Mouse (Mus musculus) liver, embryonic 16.5 days (tissue): ENCODE results near the gene Grhl3. TPM values are rescaled to one million over a fixed set of nuclear protein-coding genes. Genes with fewer than 3 reads are reported as not detected.

Source experiments
- ATAC-seq: fragments of 200-750 bp; cut with Nextera tagmentation; 2 replicates; pipeline ENCODE4 v1.8.0; 2017; ENCODE audit warnings: low read depth, mild to moderate bottlenecking, moderate number of reproducible peaks, moderate library complexity
- H3K27ac ChIP-seq: fragments of 300-500 bp; sonication (generic); 2 replicates; pipeline ENCODE4 v1.5.1; 2014; ENCODE audit warnings: mild to moderate bottlenecking, low read length
- H3K27me3 ChIP-seq: fragments of 300-500 bp; sonication (generic); 2 replicates; pipeline ENCODE4 v1.6.1; 2014; ENCODE audit warnings: low read depth, low read length, mixed read lengths; ENCODE audit not compliant: control insufficient read depth, insufficient read depth
- H3K36me3 ChIP-seq: fragments of 300-500 bp; sonication (generic); 2 replicates; pipeline ENCODE4 v1.6.1; 2014; ENCODE audit warnings: mild to moderate bottlenecking; ENCODE audit not compliant: control insufficient read depth, insufficient read depth
- H3K4me1 ChIP-seq: fragments of 300-500 bp; sonication (generic); 2 replicates; pipeline ENCODE4 v1.6.1; 2014; ENCODE audit warnings: low read depth, low read length, mixed read lengths; ENCODE audit not compliant: control insufficient read depth
- H3K4me2 ChIP-seq: fragments of 300-500 bp; sonication (generic); 2 replicates; pipeline ENCODE4 v1.6.1; 2014; ENCODE audit warnings: low read depth, low read length, mixed read lengths
- H3K4me3 ChIP-seq: fragments of 300-500 bp; sonication (generic); 2 replicates; pipeline ENCODE4 v1.5.1; 2014; ENCODE audit warnings: low read depth, mild to moderate bottlenecking, low read length
- H3K9ac ChIP-seq: fragments of 300-500 bp; sonication (generic); 2 replicates; pipeline ENCODE4 v1.6.1; 2014; ENCODE audit warnings: low read depth, low read length
- H3K9me3 ChIP-seq: fragments of 300-500 bp; sonication (generic); replicated peaks from 2 replicates; pipeline ENCODE4 v1.6.1; 2016; ENCODE audit warnings: low read length; ENCODE audit not compliant: control insufficient read depth
- WGBS: fragments of 180-500 bp; shearing (Covaris S2); extraction: QIAGEN DNeasy Blood & Tissue Kit; methylation state at CpG from one replicate; pipeline ENCODE4 v1.1.7; 2014; ENCODE audit not compliant: insufficient replicate concordance; 5-methylcytosine and 5-hydroxymethylcytosine counted together
- polyA plus RNA-seq: library from polyadenylated mRNA; unstranded; fragments of >200 nt; fragmentation: Nextera tagmentation; extraction: Ambion mirVana; gene quantifications from 2 replicates; pipeline ENCODE4 v1.2.1, GENCODE M21; 2015

The Grhl3 gene
- polyA plus RNA-seq, 1 experiment from 2014 or later: 0.61 TPM

DNA sequence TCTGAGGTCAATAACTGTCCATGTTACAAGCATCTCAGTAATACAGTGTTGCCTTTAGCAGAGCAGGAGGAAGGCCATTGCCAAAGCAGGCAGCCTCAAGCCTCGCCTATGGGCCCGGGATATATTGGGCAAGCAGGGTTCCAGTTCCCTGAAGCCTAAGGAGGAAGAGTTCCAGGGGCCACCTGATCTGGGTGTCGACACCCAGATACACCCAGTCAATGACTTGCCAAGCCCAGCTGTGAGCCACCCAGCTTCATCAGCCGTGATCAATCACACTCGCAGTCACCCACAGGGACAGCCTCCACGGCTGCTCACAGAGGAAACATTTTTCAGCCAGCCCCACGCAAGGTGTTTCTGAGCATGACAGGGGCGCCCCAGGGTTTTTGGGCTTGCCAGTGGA lies 5.9 kb downstream of the Grhl3 start:
- Histone ChIP-seq H3K36me3 (no peaks in the 10 kb centered on the region), H3K27ac (no peak overlapping the region), H3K4me2 (no peak overlapping the region), H3K4me3 (no peak overlapping the region), H3K9ac (no peak overlapping the region), H3K4me1 (no peaks in the 10 kb centered on the region; the same call in 1 of the 2 replicates), H3K9me3 (no peaks in the 10 kb centered on the region), H3K27me3 (peaks cover 49% of the 10 kb centered on the region)
- 36% methylated on average over 8 of the region's 8 CpGs for WGBS
- ATAC-seq: no peak

DNA sequence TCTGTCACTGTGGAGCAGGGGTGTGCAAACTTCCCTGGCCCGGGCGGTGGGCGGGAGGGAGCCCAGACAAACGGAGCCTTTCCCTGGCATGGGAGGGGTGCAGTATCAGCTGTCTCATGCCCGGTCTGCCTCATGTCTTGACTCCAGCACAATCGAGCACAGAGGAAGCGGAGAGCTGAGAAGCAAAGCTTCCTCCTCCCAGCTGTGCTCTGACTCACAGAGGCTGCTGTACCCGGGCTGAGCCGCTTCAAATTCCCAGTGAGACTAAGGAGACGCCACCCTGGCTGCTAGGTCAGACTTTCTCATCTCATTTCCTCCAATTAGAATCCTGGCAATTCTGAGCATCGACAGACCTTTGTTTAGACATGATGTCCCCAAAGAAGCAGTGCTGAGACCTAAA lies 6.4 kb downstream of the Grhl3 start:
- WGBS: 28% methylated on average over 11 of the region's 11 CpGs
- no peak for ATAC-seq
- Histone ChIP-seq H3K4me3 (no peak overlapping the region), H3K9ac (no peak overlapping the region), H3K4me2 (no peak overlapping the region), H3K27me3 (peaks cover 44% of the 10 kb centered on the region), H3K9me3 (no peaks in the 10 kb centered on the region), H3K4me1 (no peaks in the 10 kb centered on the region; the same call in 1 of the 2 replicates), H3K27ac (no peak overlapping the region), H3K36me3 (no peaks in the 10 kb centered on the region)

DNA sequence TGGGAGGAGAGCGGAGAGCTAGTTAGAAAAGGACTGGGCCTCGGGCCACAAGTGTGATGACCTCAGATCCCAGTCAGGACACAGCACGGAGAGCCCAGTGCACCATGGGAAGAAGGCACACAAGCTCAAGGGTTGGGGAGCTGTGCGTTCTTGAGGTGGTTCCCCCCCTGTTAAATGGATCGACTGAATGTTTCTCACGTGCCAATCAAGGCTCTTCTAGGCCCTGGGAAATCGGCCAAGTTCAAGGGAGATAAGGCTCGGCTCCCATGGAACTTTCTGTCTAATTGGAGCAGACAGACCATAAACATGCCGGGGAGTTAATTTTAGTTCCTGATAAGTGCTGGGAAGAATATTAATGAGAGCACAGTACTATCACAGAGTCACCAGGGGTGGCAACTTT lies 8.0 kb downstream of the Grhl3 start:
- no peaks in the 10 kb centered on the region for H3K9me3 ChIP-seq
- WGBS: 37% methylated on average over 9 of the region's 9 CpGs
- H3K27me3 ChIP-seq: peaks cover 28% of the 10 kb centered on the region
- no peak overlapping the region for H3K4me2 ChIP-seq
- no peak overlapping the region for H3K4me3 ChIP-seq
- peak; percentile 13; the same call in 1 of the 2 replicates for ATAC-seq
- H3K4me1 ChIP-seq: no peaks in the 10 kb centered on the region; the same call in 1 of the 2 replicates
- no peak overlapping the region for H3K9ac ChIP-seq
- no peak overlapping the region for H3K27ac ChIP-seq
- no peaks in the 10 kb centered on the region for H3K36me3 ChIP-seq

DNA sequence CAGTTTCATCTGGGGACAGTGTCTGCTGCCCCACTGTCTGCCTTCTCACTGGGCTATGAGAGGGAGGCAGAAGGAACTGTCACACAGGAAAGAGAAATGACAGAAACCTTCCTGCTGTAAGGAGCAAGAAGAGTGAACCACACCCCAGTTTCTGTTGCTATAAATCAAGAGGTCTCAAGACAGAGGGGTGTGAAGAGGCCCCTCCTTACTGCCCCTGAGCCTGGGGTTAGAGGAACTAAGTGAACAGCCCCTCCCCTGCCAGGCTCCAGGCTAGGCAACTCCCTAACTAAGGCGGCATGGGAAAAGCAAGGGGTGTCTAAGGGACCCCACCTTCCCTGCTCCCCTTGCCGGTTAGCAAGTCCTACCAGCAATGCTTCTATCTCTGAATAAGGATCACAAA lies 9.6 kb downstream of the Grhl3 start:
- H3K9me3 ChIP-seq: no peaks in the 10 kb centered on the region
- no peak overlapping the region for H3K27ac ChIP-seq
- no peak overlapping the region for H3K9ac ChIP-seq
- 10% methylated on average over 2 of the region's 2 CpGs for WGBS
- H3K4me3 ChIP-seq: no peak overlapping the region
- no peaks in the 10 kb centered on the region for H3K4me1 ChIP-seq
- H3K36me3 ChIP-seq: no peaks in the 10 kb centered on the region
- no peak overlapping the region for H3K4me2 ChIP-seq
- ATAC-seq: no peak
- H3K27me3 ChIP-seq: peaks cover 12% of the 10 kb centered on the region

DNA sequence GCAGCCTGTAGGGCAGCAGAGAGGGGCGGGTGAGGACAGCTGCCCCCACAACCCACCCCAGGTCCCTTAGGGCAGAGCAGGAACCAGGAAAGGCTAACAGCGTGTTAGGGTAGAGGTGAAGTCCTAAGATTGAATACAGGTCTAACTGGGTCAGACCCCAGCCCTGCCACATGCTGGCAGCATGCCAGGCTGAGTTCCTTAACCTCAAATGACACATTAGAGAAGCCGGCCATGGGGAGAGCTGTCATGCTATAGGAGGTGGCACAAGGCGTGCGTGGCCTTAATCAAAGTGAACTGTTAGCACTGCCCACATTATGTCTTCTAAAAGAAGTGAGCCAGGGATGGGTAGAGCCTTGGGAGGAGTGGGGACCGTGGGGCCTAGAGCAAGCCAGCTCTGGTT lies 24.1 kb downstream of the Grhl3 start:
- H3K36me3 ChIP-seq: no peaks in the 10 kb centered on the region
- no peaks in the 10 kb centered on the region for H3K27me3 ChIP-seq
- H3K27ac ChIP-seq: no peak overlapping the region
- no peaks in the 10 kb centered on the region for H3K4me1 ChIP-seq
- ATAC-seq: no peak
- no peak overlapping the region for H3K4me3 ChIP-seq
- H3K9me3 ChIP-seq: no peaks in the 10 kb centered on the region
- 59% methylated on average over 6 of the region's 6 CpGs for WGBS
- no peak overlapping the region for H3K9ac ChIP-seq
- no peak overlapping the region for H3K4me2 ChIP-seq

DNA sequence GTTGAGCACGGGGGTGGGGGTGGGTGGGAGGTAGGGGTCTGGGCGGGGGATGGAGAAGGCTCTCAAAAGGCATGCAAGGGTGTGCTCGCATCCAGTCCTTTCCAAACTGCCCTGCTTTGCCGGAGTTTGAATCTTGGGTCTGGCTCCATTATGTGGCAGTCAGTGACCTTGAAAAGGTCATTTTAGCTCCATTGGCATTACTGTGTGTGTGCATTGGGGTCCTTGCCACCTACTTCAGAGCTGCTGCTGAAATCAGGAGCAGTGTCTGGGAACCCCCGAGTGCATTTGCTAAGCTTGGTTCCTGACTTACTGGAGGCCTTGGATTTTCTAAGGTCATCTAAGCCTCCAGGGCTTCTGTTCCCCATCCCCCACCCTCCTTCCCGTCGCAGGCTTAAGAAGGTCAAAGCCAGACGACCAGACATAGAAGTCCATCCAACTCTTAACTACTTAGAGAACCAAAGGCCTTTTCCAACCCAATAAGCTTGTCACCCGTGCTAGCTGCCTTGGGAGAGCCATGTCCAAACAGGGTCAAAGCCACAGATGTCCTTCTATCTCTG lies 24.8 kb downstream of the Grhl3 start:
- WGBS: 35% methylated on average over 9 of the region's 9 CpGs
- no peak for ATAC-seq
- no peaks in the 10 kb centered on the region for H3K36me3 ChIP-seq
- no peak overlapping the region for H3K4me3 ChIP-seq
- no peak overlapping the region for H3K27ac ChIP-seq
- no peaks in the 10 kb centered on the region for H3K27me3 ChIP-seq
- H3K4me2 ChIP-seq: no peak overlapping the region
- no peaks in the 10 kb centered on the region for H3K9me3 ChIP-seq
- H3K9ac ChIP-seq: no peak overlapping the region
- H3K4me1 ChIP-seq: no peaks in the 10 kb centered on the region

DNA sequence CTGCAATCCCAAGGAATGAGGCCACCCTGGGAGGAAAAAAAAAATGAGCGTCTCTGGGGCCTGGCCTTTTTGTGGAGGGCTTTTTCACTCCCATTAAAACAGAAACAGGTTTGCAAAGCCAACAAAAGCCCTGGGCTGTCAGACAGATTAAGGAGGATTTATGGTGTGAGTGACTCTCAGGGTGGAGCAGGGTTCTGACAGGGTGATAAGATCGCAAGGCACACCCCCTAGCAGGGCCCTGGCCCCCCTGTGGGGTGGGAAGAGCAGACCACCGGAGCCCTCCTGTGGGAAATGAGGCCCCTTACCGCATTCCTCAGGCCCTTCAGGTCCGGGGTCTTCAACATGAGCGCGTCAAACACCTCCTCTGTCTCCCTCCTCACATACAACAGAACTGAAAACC lies 25.3 kb downstream of the Grhl3 start:
- Histone ChIP-seq H3K4me3 (no peak overlapping the region), H3K4me2 (no peak overlapping the region), H3K9ac (no peak overlapping the region), H3K36me3 (no peaks in the 10 kb centered on the region), H3K4me1 (no peaks in the 10 kb centered on the region), H3K27ac (no peak overlapping the region), H3K9me3 (no peaks in the 10 kb centered on the region), H3K27me3 (no peaks in the 10 kb centered on the region)
- ATAC-seq: no peak
- 15% methylated on average over 7 of the region's 7 CpGs for WGBS

DNA sequence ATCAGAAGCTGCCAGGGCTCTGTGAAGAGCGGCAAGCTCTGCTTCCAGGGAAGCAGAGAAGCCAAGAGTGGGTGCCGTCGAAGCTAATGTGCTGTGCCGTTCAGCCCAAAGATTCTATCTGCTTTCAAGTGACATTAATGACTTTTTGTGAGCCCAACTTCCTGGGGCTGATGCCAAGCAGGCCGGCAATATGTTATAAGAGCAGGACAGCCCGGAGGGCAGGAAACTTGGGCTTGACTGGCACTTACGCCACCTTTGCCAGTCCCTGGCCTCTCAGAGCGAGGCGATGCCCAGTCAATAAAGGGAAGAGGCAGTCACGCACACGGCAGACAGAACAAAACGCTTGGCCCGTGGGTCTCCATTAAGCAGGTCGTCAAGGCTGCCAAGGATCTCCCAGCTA lies 25.9 kb downstream of the Grhl3 start:
- Histone ChIP-seq H3K4me2 (no peak overlapping the region), H3K27me3 (no peaks in the 10 kb centered on the region), H3K27ac (no peak overlapping the region), H3K4me1 (no peaks in the 10 kb centered on the region), H3K36me3 (no peaks in the 10 kb centered on the region), H3K9ac (no peak overlapping the region), H3K9me3 (no peaks in the 10 kb centered on the region), H3K4me3 (no peak overlapping the region)
- WGBS: 51% methylated on average over 14 of the region's 14 CpGs
- no peak for ATAC-seq

DNA sequence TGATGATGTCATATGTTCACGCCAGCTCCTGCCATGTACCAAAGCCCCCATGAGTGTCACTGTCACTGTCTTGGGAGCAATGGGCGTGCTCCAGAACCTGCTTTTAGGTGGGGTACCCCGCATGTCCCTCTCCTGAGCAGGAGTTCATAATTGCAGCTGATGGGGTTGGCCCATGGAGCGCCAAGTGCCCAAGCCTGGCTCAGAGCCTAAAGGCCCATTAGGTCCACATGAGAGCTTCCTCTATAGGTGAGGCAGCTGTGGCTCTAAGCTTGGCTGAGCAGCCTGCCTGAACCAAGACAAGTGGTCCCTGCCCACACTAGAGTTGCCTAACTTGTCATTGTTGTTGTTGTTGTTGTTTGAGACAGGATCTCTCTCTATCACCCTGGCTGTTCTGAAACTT lies 26.6 kb downstream of the Grhl3 start:
- H3K27ac ChIP-seq: no peak overlapping the region
- 67% methylated on average over 4 of the region's 4 CpGs for WGBS
- no peak overlapping the region for H3K4me3 ChIP-seq
- ATAC-seq: no peak
- H3K4me1 ChIP-seq: no peaks in the 10 kb centered on the region
- no peaks in the 10 kb centered on the region for H3K27me3 ChIP-seq
- no peak overlapping the region for H3K9ac ChIP-seq
- no peaks in the 10 kb centered on the region for H3K36me3 ChIP-seq
- H3K9me3 ChIP-seq: no peaks in the 10 kb centered on the region
- H3K4me2 ChIP-seq: no peak overlapping the region
